Mouse (Mus musculus) left cerebral cortex, adult 18-20 months (tissue): ENCODE data around the gene Emp2. TPM values are rescaled to one million over a fixed set of nuclear protein-coding genes. Genes with fewer than 3 reads are reported as not detected.

Experiments
- DNase-seq, 2 experiments: peaks; one replicate each; pipeline ENCODE4 v3.0.0; 2021 to 2022; ENCODE audit warnings: low spot score in 2 of 2, mixed read lengths in 1 of 2
- long read RNA-seq, 2 experiments: library from polyadenylated mRNA; stranded (forward); transcript quantifications; one replicate each; pipeline ENCODE4 v2.0.0; 2021
- total RNA-seq, 2 experiments: library from RNA; stranded (reverse); gene quantifications; 2 replicates each; pipeline ENCODE4 v1.2.3; 2021

The Emp2 gene
- 10 to 100 TPM in 1 of 2 experiments, 1 to 10 TPM in 1; 10.0 to 13.7 TPM for total RNA-seq
- long read RNA-seq, experiment 1, transcript Emp2-201 (5 exons, 3,440 nt) = major isoform, 24 of 28 reads
- long read RNA-seq, experiment 1, partial matches to known transcripts = 2 of 28 reads
- long read RNA-seq, experiment 1, other reads (novel, unspliced or antisense) = 2 of 28 reads
- long read RNA-seq, experiment 2, transcript Emp2-201 (5 exons, 3,440 nt) = major isoform, 13 of 16 reads
- long read RNA-seq, experiment 2, partial matches to known transcripts = 3 of 16 reads
- long read RNA-seq, experiment 2, other reads (novel, unspliced or antisense) = 0 of 16 reads

DNA sequence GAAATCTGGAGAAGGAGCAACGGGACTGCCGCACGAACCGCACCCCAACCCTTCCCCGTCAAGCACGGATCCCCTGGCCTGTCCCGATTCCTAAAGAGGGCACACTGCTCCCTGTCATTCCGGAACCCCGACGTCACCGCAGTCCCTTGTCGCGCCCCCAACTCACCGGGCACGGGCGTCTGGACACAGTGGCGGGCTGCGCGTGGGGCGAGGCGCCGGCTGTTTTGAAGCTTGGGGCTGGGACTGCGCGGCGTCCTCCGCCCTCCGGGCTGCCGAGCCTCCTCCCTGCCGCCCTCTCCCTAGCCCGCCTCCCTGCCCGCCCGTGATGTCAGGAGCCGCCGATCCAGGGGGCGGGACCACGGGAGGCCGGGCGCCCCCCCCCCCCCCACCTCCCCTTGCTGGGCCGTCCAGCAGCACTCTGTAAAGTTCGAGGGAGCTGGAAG, at the start of gene Emp2:
Gene Emp2 (minus strand): TSS at position 323 of the 443 bp plus-strand sequence.
- peak in 1 of 2 experiments; percentile 24 for DNase-seq

DNA sequence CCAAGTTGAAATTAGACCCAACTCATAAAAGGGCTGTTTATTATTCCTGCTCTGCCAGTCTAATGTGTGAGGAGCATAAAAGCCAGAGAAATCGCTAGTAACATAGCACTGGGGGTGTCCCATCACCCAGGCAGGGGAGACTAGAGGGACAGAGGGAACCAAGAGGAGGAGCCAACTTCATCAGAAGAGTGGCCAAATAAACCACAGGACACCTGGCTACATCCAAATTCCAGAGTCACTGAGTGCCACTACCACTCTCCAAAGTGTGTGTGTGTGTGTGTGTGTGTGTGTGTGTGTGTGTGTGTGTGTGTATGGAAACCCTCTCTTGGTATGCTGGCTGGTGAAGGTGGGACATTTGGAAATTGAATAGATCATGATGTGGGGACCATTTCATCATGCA, 49.3 kb upstream of the Emp2 start:
- no peak for DNase-seq

DNA sequence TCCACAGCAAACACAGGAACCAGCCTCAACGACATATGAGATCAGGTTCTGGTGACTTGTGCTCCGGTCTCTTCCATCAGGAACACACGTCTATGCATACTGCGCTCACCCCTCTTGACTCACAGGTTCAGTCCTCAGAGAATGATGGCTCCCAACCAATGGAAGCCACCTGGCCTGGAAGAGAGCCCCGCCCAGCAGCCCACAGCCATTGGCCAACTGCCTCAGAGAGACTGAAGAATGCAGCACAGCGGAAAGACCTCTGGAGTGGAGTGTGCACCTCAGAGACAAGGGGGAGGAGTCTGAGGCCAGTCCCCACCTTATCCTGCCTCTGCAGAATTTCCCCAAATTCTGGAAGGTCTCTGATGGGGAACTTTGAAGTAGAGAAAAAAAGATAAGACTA, 45.5 kb upstream of the Emp2 start:
- DNase-seq = no peak

DNA sequence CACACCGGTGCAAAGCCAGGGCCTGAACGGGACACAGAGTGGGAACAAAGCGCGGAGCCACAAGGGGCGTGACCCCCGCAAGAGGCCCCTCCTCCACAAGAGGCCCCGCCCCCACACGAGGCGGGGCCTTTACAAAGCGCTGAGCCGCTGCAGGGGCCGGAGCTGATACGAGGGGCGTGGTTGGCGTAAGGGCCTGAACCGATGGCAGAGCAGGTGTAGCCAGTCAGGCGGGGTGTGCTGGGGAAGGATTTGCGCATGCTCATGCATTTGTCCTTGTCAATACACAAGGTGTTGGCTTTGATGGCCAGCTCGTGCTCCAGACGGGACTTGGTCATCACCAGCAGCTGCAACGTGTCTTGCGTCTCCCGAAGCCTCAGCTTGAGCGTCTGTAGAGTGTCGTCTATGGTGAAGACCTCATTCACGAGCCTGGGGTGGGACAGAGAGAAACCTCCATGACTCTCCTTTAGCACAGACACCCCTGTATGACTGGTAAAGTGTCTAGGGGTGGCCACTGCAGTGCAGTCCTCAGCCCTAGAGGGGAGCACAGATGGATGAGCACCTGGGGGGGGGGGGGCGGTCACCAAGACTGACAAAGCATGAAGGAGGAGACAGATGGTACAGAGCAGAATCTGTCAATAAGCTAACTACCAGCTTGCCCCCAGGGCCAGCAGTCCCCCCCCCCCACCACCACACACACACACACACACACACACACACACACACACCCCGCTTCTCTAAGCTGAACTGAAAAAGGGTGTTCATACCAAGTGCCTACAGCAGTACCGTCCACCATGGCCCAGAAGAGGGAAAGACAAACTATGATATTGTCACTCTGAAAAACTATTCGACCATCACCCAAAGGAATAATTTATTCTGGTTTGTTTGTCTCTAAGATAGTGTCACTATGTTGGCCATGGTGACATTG, 44.5 kb upstream of the Emp2 start:
- DNase-seq = no peak

DNA sequence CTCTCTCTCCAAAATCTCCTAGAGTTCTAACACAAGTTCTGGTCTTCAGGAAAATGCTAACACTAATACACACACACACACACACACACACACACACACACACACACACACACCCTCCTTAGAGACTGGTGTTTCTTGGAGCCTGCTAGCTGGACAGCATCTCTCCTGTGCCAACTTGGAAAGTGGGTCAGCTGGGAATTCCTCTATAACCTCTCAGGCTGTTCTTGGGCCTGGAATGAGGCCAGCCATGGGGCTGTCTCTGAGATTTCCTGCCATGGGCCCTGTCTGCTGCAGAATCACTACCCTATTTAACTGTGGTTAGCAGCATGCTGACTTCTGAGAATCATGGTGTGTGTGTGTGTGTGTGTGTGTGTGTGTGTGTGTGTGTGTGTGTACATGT, 41.2 kb upstream of the Emp2 start:
- no peak for DNase-seq

DNA sequence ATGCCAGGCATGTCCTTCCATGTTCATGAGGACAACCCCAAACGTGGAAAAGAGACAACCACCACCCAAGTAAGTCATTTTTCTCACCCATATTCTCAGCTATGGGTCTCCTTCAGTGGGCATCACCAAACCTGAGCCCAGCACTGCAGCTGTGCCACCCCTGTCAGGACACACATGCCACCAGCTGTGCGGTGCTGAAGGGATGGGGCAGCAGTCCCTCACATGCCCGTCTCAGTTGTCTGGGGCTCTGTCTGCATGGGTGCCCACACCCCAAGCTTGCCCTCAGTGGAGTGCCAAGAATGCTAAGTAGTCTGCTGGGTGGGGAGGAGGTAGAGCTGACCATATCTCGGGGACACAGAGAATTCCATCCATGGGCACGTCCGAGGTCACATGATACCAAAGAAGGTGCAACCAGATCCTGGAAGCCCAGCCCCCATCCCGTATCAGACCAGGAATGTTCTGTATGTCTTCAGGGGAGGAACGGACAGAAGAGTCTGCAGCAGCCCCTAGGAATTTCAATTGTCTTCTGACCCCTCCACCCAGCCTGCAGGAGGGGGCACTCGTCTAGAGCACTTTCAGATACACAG, 37.4 kb upstream of the Emp2 start:
- no peak for DNase-seq

DNA sequence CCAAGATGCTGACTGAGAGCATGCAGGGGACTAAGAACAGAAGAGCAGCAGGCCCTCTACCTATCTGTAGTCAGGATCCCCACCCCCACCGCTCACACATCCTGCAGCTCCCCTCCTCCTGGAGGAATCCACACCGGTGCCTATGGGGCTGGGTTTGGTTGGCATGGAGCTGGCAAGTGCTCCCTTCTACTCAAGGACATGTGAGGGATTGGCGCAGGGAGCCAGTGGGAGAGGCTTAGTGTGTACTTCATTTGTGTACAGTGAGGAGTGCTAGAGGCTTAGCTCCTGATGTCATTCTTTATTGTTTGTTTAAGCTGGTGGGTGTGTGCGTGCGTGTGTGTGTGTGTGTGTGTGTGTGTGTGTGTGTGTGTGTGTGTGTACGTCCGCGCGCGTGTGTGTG, 36.1 kb upstream of the Emp2 start:
- DNase-seq = no peak

DNA sequence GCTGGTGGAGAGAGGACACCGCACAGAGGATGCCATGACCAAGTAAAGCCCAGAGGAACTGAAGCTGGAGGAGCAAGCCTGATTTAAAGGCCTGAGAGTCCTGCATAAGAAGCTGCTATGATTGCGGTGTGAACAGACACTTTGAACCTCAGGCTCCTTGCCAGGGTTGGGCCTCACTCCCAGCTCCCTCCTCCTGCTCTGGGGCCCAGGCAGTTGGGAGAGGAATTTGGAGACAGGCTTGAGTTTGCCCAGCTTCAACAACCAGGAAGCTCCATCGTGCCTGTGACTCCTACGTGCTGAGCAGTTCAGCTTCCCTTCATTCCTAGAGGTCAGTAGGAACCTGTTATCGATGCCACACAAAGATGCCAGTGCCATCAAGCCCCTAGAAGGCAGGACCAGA, 35.7 kb upstream of the Emp2 start:
- DNase-seq = no peak

DNA sequence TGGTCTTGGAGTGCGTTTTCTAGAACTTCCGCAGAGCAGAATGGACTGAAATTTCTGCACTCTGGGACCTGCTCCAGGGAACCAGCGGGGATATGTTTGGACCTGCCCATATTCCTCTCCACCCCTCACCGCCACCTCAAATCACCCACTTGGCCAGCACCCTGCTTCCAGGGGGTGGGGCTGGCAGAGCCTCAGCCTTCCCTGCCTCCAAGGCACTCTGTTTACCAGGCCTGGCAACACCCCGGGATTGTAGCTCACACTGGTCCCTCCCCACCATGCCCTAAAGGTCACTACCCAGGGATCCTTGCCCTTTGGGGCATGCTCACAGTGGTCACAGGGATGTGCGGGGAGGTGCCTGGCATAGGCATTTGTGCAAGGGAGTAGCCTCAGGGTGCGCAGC, 33.8 kb upstream of the Emp2 start:
- peak in 1 of 2 experiments; percentile 16 for DNase-seq

DNA sequence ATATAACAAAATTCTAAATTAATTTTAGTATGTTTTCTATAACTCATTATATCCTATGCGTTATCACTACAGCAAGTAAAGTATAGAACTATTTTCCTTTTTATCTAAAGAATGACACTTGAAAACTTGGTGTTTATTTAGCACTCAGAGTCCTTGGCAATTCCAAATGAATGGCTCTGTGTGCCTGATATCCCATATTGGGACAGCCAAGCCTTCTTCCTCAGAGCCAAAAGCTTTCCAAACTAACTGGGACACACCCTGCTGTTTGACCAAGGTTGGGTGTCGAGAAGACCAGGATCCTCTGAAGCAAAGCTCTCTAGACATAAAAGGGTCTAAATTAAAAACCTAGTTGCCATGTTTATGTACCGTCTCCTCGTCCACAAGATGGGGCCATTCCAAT, 27.3 kb upstream of the Emp2 start:
- no peak for DNase-seq

DNA sequence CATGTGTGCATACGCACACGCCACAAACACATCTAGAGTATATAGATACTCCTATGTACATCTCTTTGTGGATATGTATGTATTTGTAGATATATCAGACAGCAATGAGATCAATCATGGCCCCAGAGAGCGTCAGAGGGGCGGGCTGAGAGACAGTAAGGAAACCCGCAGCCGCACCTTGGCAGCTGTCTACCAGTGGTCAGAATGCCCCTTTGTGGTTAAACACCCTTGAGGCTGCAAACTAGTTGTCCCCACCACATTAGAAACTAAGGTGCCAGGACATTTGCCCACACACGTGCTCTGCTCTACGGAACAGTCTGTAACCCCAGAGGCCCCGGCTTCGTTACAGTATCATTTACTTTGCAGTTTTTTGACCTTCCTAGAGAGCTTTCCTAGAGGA, 26.2 kb upstream of the Emp2 start:
- no peak for DNase-seq

DNA sequence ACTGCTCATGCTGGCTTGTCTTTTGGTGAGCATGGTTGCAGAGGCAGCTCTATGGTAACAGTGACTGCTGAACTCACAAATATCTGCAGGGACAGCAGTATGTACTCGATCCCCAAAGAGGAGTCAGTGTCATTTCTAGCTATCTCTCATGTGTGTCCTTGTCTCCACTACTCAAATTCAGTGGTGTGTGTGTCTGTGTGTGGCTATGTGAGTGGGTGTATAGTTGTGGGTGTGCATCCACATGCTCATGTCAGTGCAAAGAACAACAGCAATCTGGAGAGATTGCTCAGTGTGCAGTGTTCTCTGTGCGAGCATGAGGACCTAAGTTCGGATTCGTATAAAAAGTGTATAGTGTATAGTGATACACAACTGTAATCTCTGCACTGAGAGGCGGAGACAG, 24.8 kb upstream of the Emp2 start:
- DNase-seq = peak in 1 of 2 experiments; percentile 36

DNA sequence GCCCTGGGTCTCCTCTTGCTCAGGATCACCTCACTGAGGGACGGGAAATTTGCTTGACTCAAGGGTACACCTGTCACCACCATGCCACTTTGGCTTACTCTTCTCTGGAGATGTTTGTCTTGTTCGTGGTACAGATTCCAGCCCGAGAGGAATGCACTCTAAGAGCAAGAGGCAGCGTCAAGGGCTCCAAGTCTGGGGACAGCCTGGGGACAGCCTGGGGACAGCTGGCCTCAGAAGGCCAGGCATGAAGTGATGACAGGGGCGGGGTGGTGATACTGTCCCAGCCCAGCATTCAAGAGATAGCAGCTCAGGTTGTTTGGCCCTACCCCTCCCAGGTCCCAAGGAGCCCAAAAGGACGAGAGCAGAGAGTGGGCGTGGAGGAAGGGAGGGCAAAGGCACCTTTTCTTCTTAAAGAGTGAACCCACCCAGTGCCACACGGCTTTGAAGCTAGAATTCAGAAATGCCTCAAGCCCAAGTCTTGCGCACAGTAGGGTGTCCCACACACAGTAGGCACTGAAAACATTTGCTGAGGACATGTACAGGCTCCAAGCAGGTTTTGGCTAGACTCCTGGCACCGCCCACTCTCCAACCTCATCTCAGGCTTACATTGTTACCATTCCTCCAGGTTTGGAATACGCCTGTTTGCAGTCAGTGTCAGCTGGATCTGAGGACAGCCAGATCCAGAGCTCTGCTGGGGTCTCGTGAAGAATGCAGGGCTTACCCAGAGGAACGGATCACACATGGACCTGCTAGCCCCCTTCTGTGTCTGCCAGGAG, 23.8 kb upstream of the Emp2 start:
- peak in 1 of 2 experiments; percentile 38 for DNase-seq

DNA sequence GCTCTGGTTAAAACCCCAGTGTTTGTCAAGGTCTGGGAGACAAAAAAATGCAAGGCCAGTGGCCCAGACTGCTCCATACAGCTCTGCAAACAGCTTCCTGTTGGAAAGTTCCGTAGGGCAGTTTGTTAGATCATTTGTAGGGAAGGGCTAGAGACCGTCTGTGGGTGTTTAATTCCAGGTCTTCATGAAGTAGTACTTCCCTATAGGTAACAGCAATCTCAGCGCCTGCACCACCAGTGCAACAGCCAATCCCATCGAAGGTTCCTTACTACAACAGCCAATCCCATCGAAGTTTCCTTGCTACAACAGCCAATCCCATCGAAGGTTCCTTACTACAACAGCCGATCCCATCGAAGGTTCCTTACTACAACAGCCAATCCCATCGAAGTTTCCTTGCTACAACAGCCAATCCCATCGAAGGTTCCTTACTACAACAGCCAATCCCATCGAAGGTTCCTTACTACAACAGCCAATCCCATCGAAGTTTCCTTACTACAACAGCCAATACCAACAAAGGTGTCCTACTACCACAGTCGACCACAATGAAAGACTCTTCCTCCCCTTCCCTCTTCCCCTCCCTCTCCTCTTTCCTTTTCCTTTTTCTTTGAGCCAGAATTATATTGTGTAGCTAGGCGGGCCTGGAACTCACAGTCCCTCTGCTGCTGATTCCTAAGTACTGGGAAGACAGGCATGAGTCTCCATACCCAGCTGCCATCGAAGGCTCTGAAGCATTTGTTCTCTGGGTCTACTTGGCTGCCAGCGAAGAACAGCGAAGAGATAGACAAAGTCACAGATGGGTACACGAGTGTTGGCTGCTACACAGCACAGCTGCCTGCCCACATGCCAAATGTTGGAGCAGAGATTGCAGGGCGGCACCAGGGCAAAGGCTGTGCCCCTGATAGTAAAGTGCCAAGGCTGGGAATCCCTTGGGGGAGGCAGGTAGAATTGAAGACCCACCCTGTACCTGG, 23.0 kb upstream of the Emp2 start:
- no peak for DNase-seq

DNA sequence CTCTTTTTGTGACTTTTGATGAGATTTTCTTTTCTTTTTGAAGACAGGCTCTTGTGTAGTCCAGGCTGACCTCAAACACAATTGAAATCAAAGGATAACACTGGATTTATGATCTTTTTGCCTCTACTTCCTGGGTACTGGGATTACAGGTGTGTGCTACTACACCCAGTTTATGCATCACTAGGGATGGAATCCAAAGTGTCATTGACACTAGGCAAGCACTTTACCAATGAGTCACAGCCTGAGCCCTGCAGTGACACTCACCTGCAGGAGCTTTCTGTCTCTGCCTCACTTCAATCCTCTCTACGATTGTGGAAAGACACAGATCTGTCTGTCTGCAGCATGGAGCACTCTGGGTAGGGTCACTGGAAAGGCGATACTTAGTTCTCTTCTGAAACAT, 22.2 kb upstream of the Emp2 start:
- DNase-seq = no peak

DNA sequence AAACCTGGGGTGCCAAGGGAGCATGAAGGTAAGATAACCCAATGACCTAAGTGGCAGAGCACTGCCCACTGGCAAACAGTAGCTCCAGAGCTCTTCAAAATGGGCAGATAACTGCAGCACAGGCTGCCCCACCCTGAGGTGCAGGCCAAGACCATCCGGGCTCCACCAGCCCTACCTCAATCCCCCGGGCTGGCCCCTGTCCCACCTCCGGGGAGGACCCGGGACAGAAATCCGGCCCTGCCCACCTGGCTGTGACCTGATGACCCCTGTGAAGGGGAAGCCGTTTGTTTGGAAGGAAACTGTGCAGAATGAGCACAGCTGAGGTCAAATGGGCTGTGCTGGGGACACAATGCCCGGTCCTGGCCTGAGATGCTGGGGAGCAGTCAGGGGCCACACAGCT, 19.0 kb upstream of the Emp2 start:
- no peak for DNase-seq

DNA sequence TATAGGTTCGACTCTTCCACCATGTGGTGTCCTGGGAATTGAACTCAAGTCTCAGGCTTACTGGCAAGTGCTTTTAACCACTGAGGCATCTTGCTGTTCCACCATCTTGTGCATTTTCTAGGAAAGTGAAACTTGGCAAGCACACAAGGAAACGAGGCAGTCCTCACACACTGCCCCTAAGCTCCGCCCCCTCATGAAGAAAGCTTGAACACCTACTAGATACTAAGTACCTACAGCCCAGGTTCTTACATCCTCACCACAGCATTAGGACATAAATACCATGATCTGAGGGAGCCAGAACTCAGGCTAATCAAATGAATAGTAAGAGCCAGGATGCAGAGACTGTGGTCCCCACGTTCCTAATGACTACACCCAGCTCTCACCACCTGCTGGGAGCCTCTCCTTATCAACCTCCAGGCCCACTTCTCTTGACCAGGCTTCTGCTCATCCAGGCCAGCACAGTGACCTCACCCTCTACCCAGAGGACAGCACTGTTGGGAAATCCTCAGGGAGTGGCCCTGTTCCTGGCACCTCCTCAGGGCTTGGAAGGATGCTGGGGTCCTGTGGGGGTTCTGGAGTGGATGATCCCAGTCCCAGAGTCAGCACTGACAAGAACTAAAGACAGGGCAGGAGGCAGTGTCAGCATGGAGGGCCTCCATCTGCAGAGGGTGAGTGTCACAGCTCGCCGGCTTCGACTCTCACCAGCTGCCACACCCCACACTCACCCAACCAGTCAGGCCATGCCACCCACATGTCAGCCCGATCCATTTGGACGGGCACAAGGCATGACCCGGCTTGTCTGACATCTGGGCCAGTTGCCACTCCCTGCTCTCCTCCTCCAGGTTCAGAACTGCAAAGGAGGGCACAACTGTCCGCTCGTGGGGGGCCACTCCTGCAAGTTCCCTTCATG, 17.1 kb upstream of the Emp2 start:
- no peak for DNase-seq

DNA sequence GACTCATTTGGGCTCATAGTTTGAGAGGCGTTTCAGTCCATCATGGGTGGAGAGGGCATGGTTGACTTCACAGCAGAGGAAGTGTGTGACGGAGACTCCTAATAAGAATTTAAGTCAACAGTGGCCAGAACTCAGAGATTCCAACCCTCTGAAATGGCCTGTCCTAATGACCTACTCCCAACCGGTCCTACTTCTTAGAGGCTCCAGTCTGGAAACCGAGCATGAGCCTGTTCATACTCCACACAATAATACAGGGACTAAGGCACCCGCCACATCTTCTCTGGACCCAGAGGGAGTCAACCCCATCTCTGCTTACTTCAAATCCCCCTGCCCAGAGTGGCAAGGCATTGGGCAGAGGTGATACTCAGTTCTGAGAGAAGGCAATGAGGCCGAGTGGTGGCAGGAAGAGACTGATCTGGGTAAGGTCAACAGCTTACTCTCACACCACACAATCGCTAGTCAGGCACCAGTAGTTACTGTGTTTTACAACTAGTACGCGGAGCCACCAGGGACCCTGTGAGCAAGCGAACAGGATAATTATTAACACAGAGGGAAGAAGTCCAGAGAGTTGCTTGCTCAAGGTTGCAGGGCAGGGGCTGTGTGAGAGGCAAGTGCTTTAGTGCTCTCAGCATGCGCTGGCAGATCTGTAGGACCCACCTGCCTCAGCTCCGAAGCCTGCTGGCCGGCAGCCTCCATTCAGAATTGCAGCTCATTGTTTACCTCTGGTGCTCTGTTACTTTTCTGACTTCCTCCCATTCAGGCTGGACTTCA, 14.0 kb upstream of the Emp2 start:
- no peak for DNase-seq
